Mouse (Mus musculus): ENCODE results near the gene Zim1. TPM values are rescaled to one million over a fixed set of nuclear protein-coding genes. Genes with fewer than 3 reads are reported as not detected.

The Zim1 gene
- 2.8 and 3.8 TPM in 2 replicates for polyA plus RNA-seq (2016; fragmentation: Nextera tagmentation; extraction: Ambion mirVana)

GRCm38 (mm10) chr7:6696241-6697045, at the start of gene Zim1:
Gene Zim1 (minus strand): TSS chr7:6696450.
- peak within 1 kb of the TSS; percentile 72 for H3K4me2 ChIP-seq
- WGBS, result 12% methylated on average over 32 of the region's 32 CpGs
- peak within 1 kb of the TSS; percentile 54 for H3K4me3 ChIP-seq (replicated peaks)
- no peaks in the 10 kb centered on the region for H3K4me1 ChIP-seq (replicated peaks)
- no peaks in the 10 kb centered on the region for H3K36me3 ChIP-seq
- H3K9me3 ChIP-seq, result no peaks in the 10 kb centered on the region
- peak; percentile 100 for ATAC-seq (ENCODE audit: insufficient number of reproducible peaks, insufficient read depth, low FRiP score, low TSS enrichment, low read depth)
- H3K27ac ChIP-seq, result no peak within 1 kb of the TSS
- H3K9ac ChIP-seq (replicated peaks), result peak within 1 kb of the TSS; percentile 59
- H3K27me3 ChIP-seq, result no peaks in the 10 kb centered on the region

DNA sequence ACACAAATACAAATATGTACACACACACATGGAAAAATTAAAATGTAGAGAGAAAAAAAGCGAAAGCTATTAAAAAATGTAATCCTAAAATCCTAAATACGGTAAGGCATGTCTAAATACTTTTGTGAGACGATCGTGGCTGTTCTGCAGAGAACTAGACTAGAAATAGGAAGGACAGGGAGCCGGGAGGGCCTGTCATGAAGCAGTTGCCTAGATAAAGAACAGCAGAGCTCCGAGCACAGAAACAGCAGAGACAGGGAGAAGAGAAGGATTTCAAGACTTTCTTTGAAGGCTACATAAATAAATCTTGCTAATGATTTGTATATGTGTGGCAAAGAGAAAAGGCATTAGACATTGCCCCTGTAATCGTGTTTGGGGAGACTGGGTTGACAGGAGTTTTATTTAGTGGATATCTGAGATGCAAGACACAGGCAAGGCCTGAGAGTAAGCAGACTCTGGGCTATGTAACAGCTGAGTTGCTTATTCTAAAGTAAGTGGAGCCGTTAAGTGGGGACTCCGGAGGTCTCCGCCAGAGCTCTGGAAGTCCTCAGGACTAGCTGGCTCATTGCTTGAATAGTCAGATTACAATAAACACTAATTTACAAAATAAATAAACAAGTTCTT, 48.1 kb upstream of the Zim1 start:
- H3K4me3 ChIP-seq (replicated peaks), result no peak overlapping the region
- H3K9ac ChIP-seq (replicated peaks), result no peak overlapping the region
- H3K9me3 ChIP-seq, result no peaks in the 10 kb centered on the region
- no peaks in the 10 kb centered on the region for H3K36me3 ChIP-seq
- H3K4me1 ChIP-seq (replicated peaks), result peaks cover 31% of the 10 kb centered on the region
- WGBS, result 32% methylated on average over 10 of the region's 10 CpGs
- H3K27ac ChIP-seq, result peak overlapping the region; percentile 41
- H3K4me2 ChIP-seq, result no peak overlapping the region
- no peaks in the 10 kb centered on the region for H3K27me3 ChIP-seq
- ATAC-seq (ENCODE audit: insufficient number of reproducible peaks, insufficient read depth, low FRiP score, low TSS enrichment, low read depth), result no peak

GRCm38 (mm10) chr7:6736060-6736459, 39.8 kb upstream of the Zim1 start:
- Histone ChIP-seq H3K27ac (no peak overlapping the region), H3K4me2 (no peak overlapping the region), H3K27me3 (no peaks in the 10 kb centered on the region), H3K9me3 (peaks cover 5% of the 10 kb centered on the region; the same call in 1 of the 2 replicates), H3K9ac (replicated peaks) (no peak overlapping the region), H3K4me1 (replicated peaks) (no peaks in the 10 kb centered on the region), H3K36me3 (no peaks in the 10 kb centered on the region), H3K4me3 (replicated peaks) (no peak overlapping the region)
- ATAC-seq (ENCODE audit: insufficient number of reproducible peaks, insufficient read depth, low FRiP score, low TSS enrichment, low read depth), result no peak
- WGBS, result 41% methylated on average over 1 of the region's 1 CpGs

- Histone ChIP-seq H3K36me3 (peaks cover 5% of the 10 kb centered on the region; the same call in 1 of the 2 replicates), H3K4me3 (replicated peaks) (peak overlapping the region; percentile 62), H3K4me2 (peak overlapping the region; percentile 55), H3K27me3 (no peaks in the 10 kb centered on the region), H3K27ac (peak overlapping the region; percentile 41; the same call in 1 of the 2 replicates), H3K9ac (replicated peaks) (peak overlapping the region; percentile 53), H3K4me1 (replicated peaks) (no peaks in the 10 kb centered on the region), H3K9me3 (peaks cover 47% of the 10 kb centered on the region)
- no peak for ATAC-seq (ENCODE audit: insufficient number of reproducible peaks, insufficient read depth, low FRiP score, low TSS enrichment, low read depth)
- 56% methylated on average over 4 of the region's 4 CpGs for WGBS
Measured at GRCm38 (mm10) chr7:6731930-6732329, 35.7 kb upstream of the Zim1 start.

DNA sequence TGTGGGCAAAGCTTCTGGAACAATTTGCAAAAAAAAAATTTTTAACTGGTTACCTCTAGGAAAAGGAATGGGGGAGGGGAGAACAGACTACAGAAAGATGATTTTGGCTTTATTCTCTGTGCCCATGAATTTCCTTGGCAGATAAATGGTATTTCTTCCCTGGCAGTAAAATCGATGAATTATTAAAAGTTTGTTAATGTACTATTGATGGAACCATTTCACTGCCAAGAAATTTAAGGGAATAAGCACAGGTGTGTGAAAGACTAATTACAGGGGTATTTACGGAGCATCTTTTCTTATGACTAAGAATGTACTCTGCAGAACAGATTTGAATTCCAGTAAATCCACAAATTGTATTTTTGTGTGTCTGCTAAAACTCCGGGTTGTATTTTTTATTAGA, 35.1 kb upstream of the Zim1 start:
- WGBS, result 49% methylated on average over 3 of the region's 3 CpGs
- peak overlapping the region; percentile 62 for H3K4me3 ChIP-seq (replicated peaks)
- H3K4me1 ChIP-seq (replicated peaks), result no peaks in the 10 kb centered on the region
- ATAC-seq (ENCODE audit: insufficient number of reproducible peaks, insufficient read depth, low FRiP score, low TSS enrichment, low read depth), result no peak
- peaks cover 48% of the 10 kb centered on the region for H3K9me3 ChIP-seq
- no peaks in the 10 kb centered on the region for H3K27me3 ChIP-seq
- peak overlapping the region; percentile 55 for H3K4me2 ChIP-seq
- H3K9ac ChIP-seq (replicated peaks), result 0 out of 2 replicates have a peak overlapping the region, but pooled peaks have one; percentile 23
- peaks cover 9% of the 10 kb centered on the region; the same call in 1 of the 2 replicates for H3K36me3 ChIP-seq
- H3K27ac ChIP-seq, result peak overlapping the region; percentile 41; the same call in 1 of the 2 replicates

GRCm38 (mm10) chr7:6730801-6731200, 34.6 kb upstream of the Zim1 start:
- peak overlapping the region; percentile 62 for H3K4me3 ChIP-seq (replicated peaks)
- ATAC-seq (ENCODE audit: insufficient number of reproducible peaks, insufficient read depth, low FRiP score, low TSS enrichment, low read depth), result no peak
- H3K27ac ChIP-seq, result peak overlapping the region; percentile 87
- H3K4me1 ChIP-seq (replicated peaks), result no peaks in the 10 kb centered on the region
- 55% methylated on average over 15 of the region's 15 CpGs for WGBS
- no peaks in the 10 kb centered on the region for H3K27me3 ChIP-seq
- H3K9ac ChIP-seq (replicated peaks), result peak overlapping the region; percentile 56
- peaks cover 48% of the 10 kb centered on the region for H3K9me3 ChIP-seq
- H3K4me2 ChIP-seq, result peak overlapping the region; percentile 55
- H3K36me3 ChIP-seq, result peaks cover 13% of the 10 kb centered on the region; the same call in 1 of the 2 replicates

GRCm38 (mm10) chr7:6730241-6730640, 34.0 kb upstream of the Zim1 start, which contains the start of the genes Peg3 and Usp29:
Gene Peg3 (minus strand): TSS chr7:6730431.
Gene Usp29 (plus strand): TSS chr7:6730578.
- Histone ChIP-seq H3K4me3 (replicated peaks) (peak within 1 kb of the TSS; percentile 62), H3K9ac (replicated peaks) (peak within 1 kb of the TSS; percentile 65), H3K27me3 (no peaks in the 10 kb centered on the region), H3K4me2 (peak within 1 kb of the TSS; percentile 55), H3K36me3 (peaks cover 19% of the 10 kb centered on the region), H3K4me1 (replicated peaks) (no peaks in the 10 kb centered on the region), H3K27ac (peak within 1 kb of the TSS; percentile 92), H3K9me3 (peaks cover 46% of the 10 kb centered on the region)
- 57% methylated on average over 24 of the region's 24 CpGs for WGBS
- peak; percentile 66 for ATAC-seq (ENCODE audit: insufficient number of reproducible peaks, insufficient read depth, low FRiP score, low TSS enrichment, low read depth)

DNA sequence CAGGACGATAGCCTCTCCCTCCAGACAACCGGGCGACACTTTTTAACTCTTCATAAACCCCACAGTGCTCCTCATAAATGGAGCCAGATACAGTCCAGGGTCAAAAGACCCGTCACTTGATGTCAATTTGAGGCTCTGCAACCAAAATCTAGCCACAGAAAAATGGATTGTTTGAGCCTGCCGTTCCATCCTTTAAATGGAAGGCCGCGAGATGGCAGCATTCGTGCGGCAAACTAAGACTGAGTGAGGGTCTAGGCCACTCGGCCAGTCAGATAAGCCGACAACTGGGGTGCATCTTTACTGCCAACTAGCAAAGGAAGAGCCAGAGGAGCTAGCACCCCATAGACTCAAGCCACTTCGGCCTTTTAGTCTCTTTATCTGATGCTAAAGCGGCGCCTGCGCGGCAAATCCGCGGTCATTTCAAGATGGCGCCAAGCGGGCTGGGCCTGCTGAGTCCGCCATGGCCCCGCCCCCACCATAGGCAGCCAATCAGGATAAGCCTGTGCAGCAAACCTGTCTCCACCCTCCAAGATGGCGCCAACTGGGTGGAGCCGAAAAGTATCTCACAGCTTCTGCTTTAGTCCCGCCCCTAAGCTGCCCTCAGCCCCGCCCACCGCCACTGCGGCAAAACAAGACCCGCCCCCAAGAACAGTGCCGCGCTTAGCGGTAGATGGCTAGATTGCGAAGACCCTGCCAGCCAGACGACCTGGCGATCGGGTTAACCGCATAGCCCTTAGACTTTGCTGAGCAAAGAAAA, 33.0 kb upstream of the Zim1 start:
- Histone ChIP-seq H3K4me1 (replicated peaks) (no peaks in the 10 kb centered on the region), H3K27ac (peak overlapping the region; percentile 92), H3K9ac (replicated peaks) (peak overlapping the region; percentile 65), H3K27me3 (no peaks in the 10 kb centered on the region), H3K4me2 (peak overlapping the region; percentile 55), H3K9me3 (peaks cover 44% of the 10 kb centered on the region), H3K4me3 (replicated peaks) (peak overlapping the region; percentile 62), H3K36me3 (peaks cover 27% of the 10 kb centered on the region)
- 42% methylated on average over 37 of the region's 37 CpGs for WGBS
- ATAC-seq (ENCODE audit: insufficient number of reproducible peaks, insufficient read depth, low FRiP score, low TSS enrichment, low read depth), result peak; percentile 57

GRCm38 (mm10) chr7:6728263-6728931, 32.1 kb upstream of the Zim1 start:
- peaks cover 36% of the 10 kb centered on the region for H3K36me3 ChIP-seq
- peak overlapping the region; percentile 62 for H3K4me3 ChIP-seq (replicated peaks)
- H3K27me3 ChIP-seq, result no peaks in the 10 kb centered on the region
- 53% methylated on average over 19 of the region's 19 CpGs for WGBS
- peak; percentile 78 for ATAC-seq (ENCODE audit: insufficient number of reproducible peaks, insufficient read depth, low FRiP score, low TSS enrichment, low read depth)
- peak overlapping the region; percentile 50 for H3K4me2 ChIP-seq
- peaks cover 44% of the 10 kb centered on the region for H3K9me3 ChIP-seq
- peak overlapping the region; percentile 57 for H3K9ac ChIP-seq (replicated peaks)
- H3K27ac ChIP-seq, result peak overlapping the region; percentile 92; the same call in 1 of the 2 replicates
- H3K4me1 ChIP-seq (replicated peaks), result no peaks in the 10 kb centered on the region

DNA sequence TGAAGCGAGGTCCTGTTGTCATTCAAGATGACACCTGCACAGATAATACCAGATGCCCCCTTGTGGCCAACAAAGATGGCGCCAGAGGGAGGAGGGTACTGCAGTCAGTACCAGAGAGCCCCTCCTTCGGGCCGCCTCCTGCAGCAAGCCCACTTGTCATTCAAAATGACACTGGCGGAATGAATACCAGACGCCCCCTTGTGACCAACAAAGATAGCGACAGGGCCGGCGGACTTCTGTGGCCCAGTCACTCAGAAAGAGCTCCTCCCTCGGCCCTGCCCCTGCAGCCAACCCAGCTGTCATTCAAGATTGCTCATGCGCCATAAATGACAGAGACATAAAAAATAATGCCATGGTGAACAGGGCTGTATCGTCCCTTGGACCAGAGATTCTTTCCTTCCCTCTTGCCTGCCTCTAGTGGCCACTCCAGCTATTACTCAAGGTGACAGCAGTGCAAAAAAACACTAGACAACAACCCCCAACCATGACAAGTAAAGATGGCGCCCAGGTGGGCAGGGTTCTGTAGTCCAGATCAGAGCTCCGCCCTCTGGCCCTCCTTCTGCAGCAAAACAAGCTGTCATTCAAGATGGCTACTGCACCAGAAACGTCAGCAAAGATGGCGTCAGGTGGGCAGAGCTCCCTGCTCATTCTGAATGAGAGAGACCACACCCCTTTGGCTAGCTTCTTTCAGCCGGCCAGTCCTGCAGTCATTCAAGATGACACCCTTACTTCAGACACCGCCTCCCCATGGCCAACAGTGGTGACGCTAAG, 31.3 kb upstream of the Zim1 start:
- 63% methylated on average over 19 of the region's 19 CpGs for WGBS
- Histone ChIP-seq H3K4me1 (replicated peaks) (no peaks in the 10 kb centered on the region), H3K36me3 (peaks cover 42% of the 10 kb centered on the region), H3K9ac (replicated peaks) (no peak overlapping the region), H3K9me3 (peaks cover 44% of the 10 kb centered on the region), H3K4me2 (peak overlapping the region; percentile 50), H3K4me3 (replicated peaks) (peak overlapping the region; percentile 62), H3K27me3 (no peaks in the 10 kb centered on the region), H3K27ac (no peak overlapping the region)
- no peak; the same call in 1 of the 2 replicates for ATAC-seq (ENCODE audit: insufficient number of reproducible peaks, insufficient read depth, low FRiP score, low TSS enrichment, low read depth)
